ENCODE assay signal across 8 mouse cellular contexts in genomic region chr2:143916229-143916628, GRCm38 (mm10). TPM values are rescaled to one million over a fixed set of nuclear protein-coding genes. Genes with fewer than 3 reads are reported as not detected.
DNase-seq lines count a peak whose midpoint lies in the region; ATAC-seq and TF ChIP-seq lines count a peak whose summit lies in the region.

No protein-coding gene starts in this region.

- no peak for TF ChIP-seq POLR2A in MEL (IDR thresholded peaks at IDR 0.05; ENCODE audit: control insufficient read depth in 1 of 2, insufficient read depth in 1 of 2, low read depth in 1 of 2, low read length in 2 of 2, poor library complexity in 1 of 2)

- H3K27me3 ChIP-seq in MEL (ENCODE audit: control insufficient read depth in 1 of 2, insufficient read depth in 2 of 2, low read length in 2 of 2): no peaks in the 10 kb centered on the region
- no peaks in the 10 kb centered on the region for H3K27me3 ChIP-seq in forebrain, embryonic 12.5 days
- H3K27me3 ChIP-seq in lung, embryonic 15.5 days: no peaks in the 10 kb centered on the region
- H3K27me3 ChIP-seq in stomach, embryonic 14.5 days (ENCODE audit: control insufficient read depth, insufficient read depth, low read length): no peaks in the 10 kb centered on the region

- peak overlapping the region; percentile 81; the same call in 1 of the 2 replicates for H3K9ac ChIP-seq in MEL (ENCODE audit: control insufficient read depth, low read depth, low read length, poor library complexity, severe bottlenecking)
- H3K9ac ChIP-seq in forebrain, embryonic 12.5 days: peak overlapping the region; percentile 82
- peak overlapping the region; percentile 70 for H3K9ac ChIP-seq in lung, embryonic 15.5 days
- peak overlapping the region; percentile 80 for H3K9ac ChIP-seq in stomach, embryonic 14.5 days (replicated peaks; ENCODE audit: low read depth, low read length)

- H3K36me3 ChIP-seq in MEL (ENCODE audit: control insufficient read depth in 1 of 2, insufficient read depth in 2 of 2, low read length in 2 of 2): peaks cover 0 to 31% of the 10 kb centered on the region in 2 experiments; a peak in 2 of 4 replicates
- no peaks in the 10 kb centered on the region for H3K36me3 ChIP-seq in forebrain, embryonic 12.5 days (replicated peaks)
- H3K36me3 ChIP-seq in lung, embryonic 15.5 days: no peaks in the 10 kb centered on the region
- no peaks in the 10 kb centered on the region for H3K36me3 ChIP-seq in stomach, embryonic 14.5 days (ENCODE audit: control insufficient read depth, insufficient read depth, low read length)

- TF ChIP-seq CTCF in MEL (IDR thresholded peaks at IDR 0.05 in 2 of 3, conservative IDR thresholded peaks at IDR 0.05 in 1 of 3; ENCODE audit: control insufficient read depth in 1 of 3, insufficient read depth in 1 of 3, low read depth in 2 of 3, low read length in 3 of 3, poor library complexity in 1 of 3, severe bottlenecking in 1 of 3): no peak

- H3K79me2 ChIP-seq in MEL (ENCODE audit: control insufficient read depth, insufficient read depth, low read length, poor library complexity): peaks cover 23% of the 10 kb centered on the region

- TF ChIP-seq EP300 in MEL (IDR thresholded peaks at IDR 0.05; ENCODE audit: low read depth in 1 of 2, low read length in 2 of 2): peak; percentile 92 to 97

- no peak for TF ChIP-seq RAD21 in MEL (IDR thresholded peaks at IDR 0.05; ENCODE audit: low read depth, low read length)

- H3K4me1 ChIP-seq in MEL (ENCODE audit: control insufficient read depth in 1 of 2, insufficient read depth in 2 of 2, low read length in 2 of 2): peaks cover 8 to 25% of the 10 kb centered on the region in 2 experiments
- peaks cover 27% of the 10 kb centered on the region for H3K4me1 ChIP-seq in forebrain, embryonic 12.5 days
- peaks cover 32% of the 10 kb centered on the region for H3K4me1 ChIP-seq in lung, embryonic 15.5 days
- H3K4me1 ChIP-seq in stomach, embryonic 14.5 days (ENCODE audit: control insufficient read depth, insufficient read depth, low read length): peaks cover 24% of the 10 kb centered on the region

- peak; percentile 36 for DNase-seq in adrenal gland, adult 8-10 months
- no peak for DNase-seq in adrenal gland, postnatal 4 days (ENCODE audit: low spot score in 2 of 2)
- peak; percentile 87 for DNase-seq in MEL (ENCODE audit: low read depth, low spot score)
- DNase-seq in kidney, postnatal 10 days: peak; percentile 34
- no peak for DNase-seq in cerebellum, adult 11 months

- peak overlapping the region; percentile 72 for H3K4me2 ChIP-seq in forebrain, embryonic 12.5 days
- H3K4me2 ChIP-seq in lung, embryonic 15.5 days: peak overlapping the region; percentile 65
- H3K4me2 ChIP-seq in stomach, embryonic 14.5 days (replicated peaks; ENCODE audit: low read depth, low read length): peak overlapping the region; percentile 66

- peak overlapping the region; percentile 83 to 86 for H3K4me3 ChIP-seq in MEL (ENCODE audit: control insufficient read depth in 1 of 2, insufficient read depth in 1 of 2, low read depth in 2 of 2, low read length in 2 of 2)
- peak overlapping the region; percentile 79 for H3K4me3 ChIP-seq in forebrain, embryonic 12.5 days (replicated peaks)
- peak overlapping the region; percentile 66 for H3K4me3 ChIP-seq in lung, embryonic 15.5 days
- peak overlapping the region; percentile 85 for H3K4me3 ChIP-seq in stomach, embryonic 14.5 days (ENCODE audit: low read depth, low read length)

- peak overlapping the region; percentile 70 for H3K27ac ChIP-seq in MEL (ENCODE audit: control insufficient read depth, low read depth, low read length)
- peak overlapping the region; percentile 98; the same call in 1 of the 2 replicates for H3K27ac ChIP-seq in forebrain, embryonic 12.5 days
- peak overlapping the region; percentile 97 for H3K27ac ChIP-seq in lung, embryonic 15.5 days
- H3K27ac ChIP-seq in stomach, embryonic 14.5 days (ENCODE audit: low read length): peak overlapping the region; percentile 99

- ATAC-seq in forebrain, embryonic 12.5 days (ENCODE audit: low FRiP score): no peak
- no peak for ATAC-seq in lung, embryonic 15.5 days (ENCODE audit: borderline replicate concordance, extremely low read depth, low FRiP score, low TSS enrichment)
- ATAC-seq in stomach, embryonic 14.5 days (ENCODE audit: insufficient number of reproducible peaks, insufficient read depth, low FRiP score, low read depth): no peak

- 11% methylated on average over 5 of the region's 5 CpGs for WGBS in forebrain, embryonic 12.5 days
- WGBS in lung, embryonic 15.5 days: 3% methylated on average over 5 of the region's 5 CpGs
- under 1% methylated on average over 5 of the region's 5 CpGs for WGBS in stomach, embryonic 14.5 days

- H3K9me3 ChIP-seq in MEL (replicated peaks; ENCODE audit: insufficient read depth, low read length): no peaks in the 10 kb centered on the region
- H3K9me3 ChIP-seq in forebrain, embryonic 12.5 days: no peaks in the 10 kb centered on the region
- no peaks in the 10 kb centered on the region for H3K9me3 ChIP-seq in lung, embryonic 15.5 days
- no peaks in the 10 kb centered on the region for H3K9me3 ChIP-seq in stomach, embryonic 14.5 days (ENCODE audit: control insufficient read depth, low read depth, low read length)

TF ChIP-seq in MEL, 35 proteins besides CTCF, POLR2A, EP300 and RAD21 (continues in another document):
- no peak for TF ChIP-seq MEF2A (IDR thresholded peaks at IDR 0.05; ENCODE audit: extremely low read depth, insufficient replicate concordance, low read depth, low read length, poor library complexity, severe bottlenecking)
- TF ChIP-seq BHLHE40 (IDR thresholded peaks at IDR 0.05; ENCODE audit: borderline replicate concordance, low read depth, low read length): peak; percentile 67
- peak; percentile 97 for TF ChIP-seq TCF12 (IDR thresholded peaks at IDR 0.05; ENCODE audit: low read depth, low read length)
- peak; percentile 94 for TF ChIP-seq TAL1 (IDR thresholded peaks at IDR 0.05; ENCODE audit: low read length)
- TF ChIP-seq MAFK (IDR thresholded peaks at IDR 0.05; ENCODE audit: borderline replicate concordance, low read depth, low read length): no peak
- peak; percentile 89 for TF ChIP-seq GATA1 (IDR thresholded peaks at IDR 0.05; ENCODE audit: low read depth, low read length)
- no peak for TF ChIP-seq ZKSCAN1 (IDR thresholded peaks at IDR 0.05; ENCODE audit: low read depth, low read length)
- TF ChIP-seq USF1 (IDR thresholded peaks at IDR 0.05; ENCODE audit: low read depth, low read length): 0 out of 2 replicates have a peak, but pooled peaks have one; percentile 5
- peak; percentile 96 for TF ChIP-seq ETS1 (IDR thresholded peaks at IDR 0.05; ENCODE audit: low read depth, low read length)
- TF ChIP-seq KAT2A (conservative IDR thresholded peaks at IDR 0.05; ENCODE audit: low read depth, low read length): no peak
- no peak for TF ChIP-seq ZMIZ1 (IDR thresholded peaks at IDR 0.05; ENCODE audit: low read depth, low read length)
- peak; percentile 84 for TF ChIP-seq SIN3A (IDR thresholded peaks at IDR 0.05; ENCODE audit: low read length)
- peak; percentile 84 for TF ChIP-seq MYB (IDR thresholded peaks at IDR 0.05; ENCODE audit: low read depth, low read length)
- no peak for TF ChIP-seq TBP (IDR thresholded peaks at IDR 0.05; ENCODE audit: low read depth, low read length)
- TF ChIP-seq NELFE (IDR thresholded peaks at IDR 0.05; ENCODE audit: low read depth, low read length): no peak
- no peak for TF ChIP-seq GABPA (IDR thresholded peaks at IDR 0.05; ENCODE audit: low read depth, low read length)
- TF ChIP-seq MXI1 (IDR thresholded peaks at IDR 0.05; ENCODE audit: low read depth, low read length): peak; percentile 78; the same call in 1 of the 2 replicates
- TF ChIP-seq RCOR1 (IDR thresholded peaks at IDR 0.05; ENCODE audit: low read depth, low read length): peak; percentile 95
- no peak for TF ChIP-seq CHD1 (IDR thresholded peaks at IDR 0.05; ENCODE audit: low read depth, low read length)
- no peak for TF ChIP-seq POLR2AphosphoS5 (IDR thresholded peaks at IDR 0.05; ENCODE audit: borderline replicate concordance, low read depth, low read length)
- TF ChIP-seq MAZ (IDR thresholded peaks at IDR 0.05; ENCODE audit: low read depth, low read length): no peak
- no peak for TF ChIP-seq POLR2AphosphoS2 (IDR thresholded peaks at IDR 0.05; ENCODE audit: low read length)
- no peak for TF ChIP-seq USF2 (IDR thresholded peaks at IDR 0.05; ENCODE audit: borderline replicate concordance in 1 of 2, insufficient read depth in 1 of 2, low read depth in 1 of 2, low read length in 2 of 2)
- TF ChIP-seq SMC3 (IDR thresholded peaks at IDR 0.05; ENCODE audit: low read depth, low read length): no peak
- TF ChIP-seq MAX (IDR thresholded peaks at IDR 0.05; ENCODE audit: low read length): no peak; the same call in 1 of the 2 replicates
- no peak for TF ChIP-seq E2F4 (IDR thresholded peaks at IDR 0.05; ENCODE audit: borderline replicate concordance, low read depth, low read length)
- TF ChIP-seq ZC3H11A (IDR thresholded peaks at IDR 0.05; ENCODE audit: low read depth, low read length): no peak; the same call in 1 of the 2 replicates
- TF ChIP-seq MYC (IDR thresholded peaks at IDR 0.05; ENCODE audit: low read depth, low read length): 0 out of 2 replicates have a peak, but pooled peaks have one; percentile 17

RNA-seq across cellular contexts. Expression of gene Dstn, which starts 1.1 kb away (rescaled TPM):
- total RNA-seq in adrenal gland, adult 8-10 months (2022): 100 to 1,000 TPM; 210 to 277 (median 238) TPM
- total RNA-seq in adrenal gland, postnatal 4 days (2021): 100 to 1,000 TPM; 227 to 242 TPM
- total RNA-seq in MEL (2012; rRNA removed): 66.5 and 80.0 TPM in 2 replicates
- 10 to 100 TPM in 1 of 2 experiments, not detected in 1; 78.1 TPM for polyA plus RNA-seq in MEL (2012; ENCODE audit: insufficient read depth in 1 of 2, insufficient read length in 2 of 2, low read depth in 1 of 2, low replicate concordance in 2 of 2, missing spikeins in 1 of 2)
- polyA plus RNA-seq in forebrain, embryonic 12.5 days (2016; fragmentation: Nextera tagmentation; extraction: Ambion mirVana): 366 and 389 TPM in 2 replicates
- polyA plus RNA-seq in lung, embryonic 15.5 days (2015; fragmentation: Nextera tagmentation; extraction: Ambion mirVana): 480 and 519 TPM in 2 replicates
- polyA plus RNA-seq in stomach, embryonic 14.5 days (2014; fragmentation: Nextera tagmentation; extraction: Ambion mirVana): 841 and 854 TPM in 2 replicates

RNA-seq across cellular contexts. Expression of gene Bfsp1, which starts 53.3 kb away (rescaled TPM):
- 1 to 10 TPM in 3 of 4 experiments, under 1 TPM in 1; 0.49 to 1.4 (median 1.1) TPM for total RNA-seq in adrenal gland, adult 8-10 months (2022)
- 1 to 10 TPM; 1.9 to 2.1 TPM for total RNA-seq in adrenal gland, postnatal 4 days (2021)
- 3.1 and 3.4 TPM in 2 replicates for total RNA-seq in MEL (2012; rRNA removed)
- 1 to 10 TPM in 1 of 2 experiments, not detected in 1; 2.7 TPM for polyA plus RNA-seq in MEL (2012; ENCODE audit: insufficient read depth in 1 of 2, insufficient read length in 2 of 2, low read depth in 1 of 2, low replicate concordance in 2 of 2, missing spikeins in 1 of 2)
- polyA plus RNA-seq in forebrain, embryonic 12.5 days (2016; fragmentation: Nextera tagmentation; extraction: Ambion mirVana): 1.1 and 1.2 TPM in 2 replicates
- 1.7 and 2.1 TPM in 2 replicates for polyA plus RNA-seq in lung, embryonic 15.5 days (2015; fragmentation: Nextera tagmentation; extraction: Ambion mirVana)
- polyA plus RNA-seq in stomach, embryonic 14.5 days (2014; fragmentation: Nextera tagmentation; extraction: Ambion mirVana): 0.93 and 1.6 TPM in 2 replicates

Comparison
In these comparisons a context has a peak if more than half of its experiments do, and no peak if none do; other contexts are left out.
1. DNase-seq: peak in adrenal gland, adult 8-10 months (single experiment), MEL (single experiment) and kidney, postnatal 10 days (single experiment); none in adrenal gland, postnatal 4 days (0 of 2) and cerebellum, adult 11 months (single experiment).
2. Peak in every context shown above with its lines, with median percentiles within 50 percentile points of each other: H3K27ac ChIP-seq, H3K4me3 ChIP-seq, H3K9ac ChIP-seq and H3K4me2 ChIP-seq.